Mouse (Mus musculus) lung, adult 10 weeks (tissue): ENCODE results near the gene Gm13279. TPM values are rescaled to one million over a fixed set of nuclear protein-coding genes. Genes with fewer than 3 reads are reported as not detected.

ENCODE experiments used
- polyA plus RNA-seq: library from polyadenylated mRNA; stranded (reverse); fragments of 350-450 nt; fragmentation: Illumina TruSeq; extraction: RNeasy Lipid Tissue Mini Kit (QIAGEN cat#74804); gene quantifications from one replicate; pipeline ENCODE4 v1.2.3, GENCODE M21; 2014; ENCODE audit warnings: low read depth, low replicate concordance; ENCODE audit not compliant: insufficient read depth

The Gm13279 gene
- polyA plus RNA-seq, 1 experiment from 2014 or later: not detected

Other genes starting within 250 kb of the Gm13279 start
- gene Ifna15, start 239.2 kb upstream of the Gm13279 start, polyA plus RNA-seq: not detected
- gene Ifna14, start 225.6 kb upstream of the Gm13279 start, polyA plus RNA-seq: not detected
- not detected for gene Ifna9, start 205.0 kb upstream of the Gm13279 start, polyA plus RNA-seq
- gene Ifna12, start 194.0 kb upstream of the Gm13279 start, polyA plus RNA-seq: not detected
- gene C87499, start 163.0 kb upstream of the Gm13279 start, polyA plus RNA-seq: not detected
- not detected for gene Ifna13, start 152.9 kb upstream of the Gm13279 start, polyA plus RNA-seq
- gene Ifna16, start 120.5 kb upstream of the Gm13279 start, polyA plus RNA-seq: not detected
- not detected for gene Ifna2, start 113.5 kb upstream of the Gm13279 start, polyA plus RNA-seq
- gene Ifnab, start 106.0 kb upstream of the Gm13279 start, polyA plus RNA-seq: not detected
- not detected for gene Gm26566, start 75.6 kb upstream of the Gm13279 start, polyA plus RNA-seq
- gene Klhl9, start 74.9 kb upstream of the Gm13279 start, polyA plus RNA-seq: 30.6 TPM
- gene Gm13271, start 42.5 kb upstream of the Gm13279 start, polyA plus RNA-seq: not detected
- not detected for gene Gm13283, start 37.3 kb upstream of the Gm13279 start, polyA plus RNA-seq
- not detected for gene Gm13290, start 23.6 kb upstream of the Gm13279 start, polyA plus RNA-seq
- not detected for gene Gm13289, start 20.5 kb upstream of the Gm13279 start, polyA plus RNA-seq
- gene Gm13272, start 17.5 kb upstream of the Gm13279 start, polyA plus RNA-seq: not detected
- not detected for gene Ifnz, start 15.3 kb upstream of the Gm13279 start, polyA plus RNA-seq
- gene Gm13276, start 11.7 kb upstream of the Gm13279 start, polyA plus RNA-seq: not detected
- not detected for gene Gm13277, start 8.8 kb upstream of the Gm13279 start, polyA plus RNA-seq
- not detected for gene Gm13278, start 5.8 kb upstream of the Gm13279 start, polyA plus RNA-seq
- not detected for gene Gm13275, start 2.9 kb upstream of the Gm13279 start, polyA plus RNA-seq
- gene Gm13285, start 2.3 kb downstream of the Gm13279 start, polyA plus RNA-seq: not detected
- not detected for gene Gm13287, start 5.9 kb downstream of the Gm13279 start, polyA plus RNA-seq
- not detected for gene Gm13288, start 8.1 kb downstream of the Gm13279 start, polyA plus RNA-seq
- gene Ifna7, start 18.8 kb downstream of the Gm13279 start, polyA plus RNA-seq: not detected
- gene Ifna11, start 22.6 kb downstream of the Gm13279 start, polyA plus RNA-seq: not detected
- gene Ifna6, start 30.0 kb downstream of the Gm13279 start, polyA plus RNA-seq: not detected
- gene Ifna5, start 38.1 kb downstream of the Gm13279 start, polyA plus RNA-seq: not detected
- not detected for gene Ifna4, start 44.5 kb downstream of the Gm13279 start, polyA plus RNA-seq
- not detected for gene Ifna1, start 52.7 kb downstream of the Gm13279 start, polyA plus RNA-seq
- gene Ifne, start 82.8 kb downstream of the Gm13279 start, polyA plus RNA-seq: not detected